Mouse (Mus musculus) ES-Bruce4 (cell line): ENCODE data around the gene Hoxb4. TPM values are rescaled to one million over a fixed set of nuclear protein-coding genes. Genes with fewer than 3 reads are reported as not detected.

Experiments used
- H3K27ac ChIP-seq: 2 replicates; pipeline ENCODE4 v1.5.1; 2012; ENCODE audit warnings: low read length, inconsistent platforms; ENCODE audit not compliant: insufficient read depth
- H3K27me3 ChIP-seq: 2 replicates; pipeline ENCODE4 v1.6.1; 2012; ENCODE audit warnings: mild to moderate bottlenecking, low read length, inconsistent platforms; ENCODE audit not compliant: control insufficient read depth, poor library complexity, insufficient read depth, severe bottlenecking
- H3K36me3 ChIP-seq: 2 replicates; pipeline ENCODE4 v1.6.1; 2012; ENCODE audit warnings: inconsistent platforms, mild to moderate bottlenecking, low read length, moderate library complexity; ENCODE audit not compliant: control insufficient read depth, poor library complexity, insufficient read depth, severe bottlenecking
- H3K4me1 ChIP-seq: one replicate; pipeline ENCODE4 v1.8.1; 2011; ENCODE audit warnings: low read length; ENCODE audit not compliant: control insufficient read depth, insufficient read depth
- H3K4me3 ChIP-seq: 2 replicates; pipeline ENCODE4 v1.5.1; 2011; ENCODE audit warnings: low read depth, mild to moderate bottlenecking, low read length
- H3K9ac ChIP-seq: 2 replicates; pipeline ENCODE4 v1.6.1; 2012; ENCODE audit warnings: low read depth, mild to moderate bottlenecking, inconsistent platforms; ENCODE audit not compliant: poor library complexity, severe bottlenecking
- H3K9me3 ChIP-seq: replicated peaks from 2 replicates; pipeline ENCODE4 v1.6.1; 2012; ENCODE audit warnings: mild to moderate bottlenecking, low read length, inconsistent platforms; ENCODE audit not compliant: control insufficient read depth, poor library complexity, insufficient read depth, severe bottlenecking
- CTCF ChIP-seq: IDR thresholded peaks from one replicate; pipeline ENCODE4 v1.8.1; 2011; ENCODE audit warnings: low read depth, low read length
- EP300 ChIP-seq: IDR thresholded peaks from 2 replicates; pipeline ENCODE4 v1.6.1; 2011; ENCODE audit warnings: low read depth, low read length; ENCODE audit not compliant: insufficient read depth
- POLR2A ChIP-seq: IDR thresholded peaks from one replicate; pipeline ENCODE4 v1.8.1; 2011; ENCODE audit warnings: low read length; ENCODE audit not compliant: insufficient read depth
- polyA plus RNA-seq: library from polyadenylated mRNA; stranded (reverse); fragments of >200 nt; gene quantifications from 2 replicates; pipeline ENCODE4 v1.2.4, GENCODE M21; 2011; ENCODE audit warnings: low read depth; ENCODE audit not compliant: missing spikeins, insufficient read depth, insufficient read length

The Hoxb4 gene
- polyA plus RNA-seq, 1 experiment = 0.70 TPM

DNA sequence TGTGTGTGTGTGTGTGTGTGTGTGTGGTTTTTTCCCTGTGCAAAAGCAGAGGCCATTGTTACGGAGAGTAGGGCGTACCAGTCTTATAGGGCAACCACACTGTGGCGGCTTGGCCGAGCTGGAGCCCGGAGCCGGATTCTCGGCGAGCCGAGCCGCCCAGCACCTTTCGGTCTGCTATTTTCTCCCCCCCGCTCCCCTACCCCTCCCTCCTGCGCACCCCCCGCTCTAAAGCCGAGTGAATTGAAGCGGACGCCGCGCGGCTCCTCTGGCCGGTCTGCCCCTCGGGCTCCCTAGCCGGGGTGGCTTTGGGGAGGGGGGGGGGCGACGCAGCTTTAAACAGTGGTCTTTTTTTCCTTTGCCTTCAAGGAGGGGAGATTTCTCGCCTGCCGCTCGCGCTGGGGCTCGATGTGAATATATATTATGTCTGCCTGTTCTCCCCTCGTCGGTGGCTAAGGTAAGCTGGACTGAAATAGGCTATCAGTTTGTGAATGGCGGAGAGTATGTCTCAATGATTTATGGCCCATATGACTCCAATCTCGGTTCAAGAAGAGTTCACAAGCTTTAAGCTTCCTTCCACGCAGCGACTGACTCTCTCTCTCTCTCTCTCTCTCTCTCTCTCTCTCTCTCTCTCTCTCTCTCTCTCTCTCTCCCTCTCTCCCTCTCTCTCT lies 22.8 kb downstream of the Hoxb4 start:
- H3K4me1 ChIP-seq = no peaks in the 10 kb centered on the region
- peaks cover 76% of the 10 kb centered on the region for H3K27me3 ChIP-seq
- no peak overlapping the region for H3K27ac ChIP-seq
- TF ChIP-seq CTCF (no peak), POLR2A (no peak), EP300 (no peak)
- no peaks in the 10 kb centered on the region for H3K9me3 ChIP-seq
- H3K4me3 ChIP-seq = no peak overlapping the region
- H3K36me3 ChIP-seq = no peaks in the 10 kb centered on the region
- 0 out of 2 replicates have a peak overlapping the region, but pooled peaks have one; percentile 32 for H3K9ac ChIP-seq

GRCm38 (mm10) chr11:96341701-96342575 lies 23.9 kb downstream of the Hoxb4 start:
- Histone ChIP-seq H3K36me3 (no peaks in the 10 kb centered on the region), H3K4me3 (peak overlapping the region; percentile 15), H3K27ac (no peak overlapping the region), H3K4me1 (no peaks in the 10 kb centered on the region), H3K9ac (no peak overlapping the region), H3K27me3 (peaks cover 74% of the 10 kb centered on the region), H3K9me3 (no peaks in the 10 kb centered on the region)
- no peak for TF ChIP-seq CTCF
- peak; percentile 76 for TF ChIP-seq EP300
- TF ChIP-seq POLR2A = no peak

DNA sequence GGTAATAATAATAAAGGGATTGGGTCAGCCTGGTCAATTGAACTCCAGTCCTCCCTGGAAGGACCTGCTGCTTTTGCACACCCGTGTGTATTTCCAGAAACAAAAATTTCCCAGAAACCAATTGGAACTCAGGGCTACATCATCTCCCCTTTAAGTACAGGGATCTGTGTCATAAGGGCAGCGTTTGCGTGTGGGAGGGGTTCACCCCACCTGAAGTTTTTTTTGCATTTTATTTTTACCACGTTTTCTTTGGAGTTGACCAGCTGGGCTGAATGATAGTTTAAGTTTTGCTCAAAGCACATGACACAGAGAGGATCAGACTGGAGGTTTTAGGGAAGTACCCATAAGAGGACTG lies 24.5 kb downstream of the Hoxb4 start:
- Histone ChIP-seq H3K9me3 (no peaks in the 10 kb centered on the region), H3K36me3 (no peaks in the 10 kb centered on the region), H3K27ac (no peak overlapping the region), H3K4me3 (no peak overlapping the region), H3K4me1 (no peaks in the 10 kb centered on the region), H3K27me3 (peaks cover 75% of the 10 kb centered on the region), H3K9ac (no peak overlapping the region)
- no peak for TF ChIP-seq POLR2A
- no peak for TF ChIP-seq CTCF
- TF ChIP-seq EP300 = no peak

GRCm38 (mm10) chr11:96343206-96343745 lies 25.2 kb downstream of the Hoxb4 start:
- no peak overlapping the region for H3K27ac ChIP-seq
- H3K36me3 ChIP-seq = no peaks in the 10 kb centered on the region
- no peak overlapping the region for H3K4me3 ChIP-seq
- peaks cover 71% of the 10 kb centered on the region for H3K27me3 ChIP-seq
- H3K4me1 ChIP-seq = no peaks in the 10 kb centered on the region
- H3K9me3 ChIP-seq = no peaks in the 10 kb centered on the region
- TF ChIP-seq EP300 (no peak), POLR2A (no peak), CTCF (no peak)
- H3K9ac ChIP-seq = no peak overlapping the region

DNA sequence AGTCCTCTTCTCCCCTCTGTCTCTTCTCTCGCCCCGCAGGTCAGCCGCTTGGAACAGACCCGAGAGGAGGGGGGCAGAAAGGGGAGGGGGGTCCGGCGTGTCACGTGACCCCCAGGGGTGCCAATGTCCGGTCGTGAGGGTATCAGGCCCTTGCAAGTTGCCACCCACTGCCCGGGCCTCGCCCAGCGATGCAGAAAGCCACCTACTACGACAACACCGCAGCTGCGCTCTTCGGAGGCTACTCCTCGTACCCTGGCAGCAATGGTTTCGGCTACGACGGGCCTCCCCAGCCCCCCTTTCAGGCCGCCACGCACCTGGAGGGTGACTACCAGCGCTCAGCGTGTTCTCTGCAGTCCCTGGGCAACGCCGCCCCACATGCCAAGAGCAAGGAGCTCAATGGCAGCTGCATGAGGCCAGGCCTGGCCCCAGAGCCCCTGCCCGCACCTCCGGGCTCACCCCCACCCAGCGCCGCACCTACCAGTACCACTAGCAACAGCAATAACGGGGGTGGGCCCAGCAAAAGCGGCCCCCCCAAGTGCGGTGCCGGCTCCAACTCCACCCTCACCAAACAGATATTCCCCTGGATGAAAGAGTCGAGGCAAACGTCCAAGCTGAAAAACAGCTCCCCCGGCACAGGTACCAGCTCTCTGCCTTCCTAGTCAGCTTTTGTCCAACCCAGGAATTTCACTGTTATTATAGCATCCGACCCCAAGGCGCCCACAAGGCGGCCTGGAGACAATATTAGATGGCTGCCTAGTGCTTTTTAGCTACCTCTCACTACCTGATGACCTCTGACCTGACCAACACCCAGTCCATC lies 26.2 kb downstream of the Hoxb4 start:
- no peak overlapping the region for H3K9ac ChIP-seq
- no peaks in the 10 kb centered on the region for H3K9me3 ChIP-seq
- TF ChIP-seq CTCF = no peak
- no peak for TF ChIP-seq POLR2A
- TF ChIP-seq EP300 = no peak
- H3K4me1 ChIP-seq = no peaks in the 10 kb centered on the region
- no peak overlapping the region for H3K4me3 ChIP-seq
- no peaks in the 10 kb centered on the region for H3K36me3 ChIP-seq
- peaks cover 70% of the 10 kb centered on the region for H3K27me3 ChIP-seq
- no peak overlapping the region for H3K27ac ChIP-seq
